Mouse (Mus musculus) lung, postnatal 0 days (tissue): ENCODE data around the gene Gm29049. TPM values are rescaled to one million over a fixed set of nuclear protein-coding genes. Genes with fewer than 3 reads are reported as not detected.
"Not testable (repeated sequence)": the region's sequence is repeated elsewhere in the genome, so short reads cannot be mapped to it uniquely, and the experiment has no call there.

ENCODE experiments used
- ATAC-seq: fragments of 200-750 bp; cut with Nextera tagmentation; 2 replicates; pipeline ENCODE4 v1.8.0; 2017; ENCODE audit warnings: moderate library complexity
- DNase-seq: peaks from one replicate; pipeline ENCODE4 v3.0.0-alpha.2; 2016; ENCODE audit warnings: low spot score
- H3K27ac ChIP-seq: fragments of 300-500 bp; sonication (generic); 2 replicates; pipeline ENCODE4 v1.5.1; 2014; ENCODE audit warnings: antibody characterized with exemption, mild to moderate bottlenecking, low read length, mixed read lengths
- H3K27me3 ChIP-seq: fragments of 300-500 bp; sonication (generic); replicated peaks from 2 replicates; pipeline ENCODE4 v1.6.1; 2014; ENCODE audit warnings: low read length, mixed read lengths; ENCODE audit not compliant: insufficient read depth
- H3K36me3 ChIP-seq: fragments of 300-500 bp; sonication (generic); 2 replicates; pipeline ENCODE4 v1.6.1; 2014; ENCODE audit warnings: low read length, mixed read lengths; ENCODE audit not compliant: insufficient read depth
- H3K4me1 ChIP-seq: fragments of 300-500 bp; sonication (generic); 2 replicates; pipeline ENCODE4 v1.6.1; 2014; ENCODE audit warnings: antibody characterized with exemption, low read depth, low read length, mixed read lengths; ENCODE audit not compliant: insufficient read depth
- H3K4me2 ChIP-seq: fragments of 300-500 bp; sonication (generic); replicated peaks from 2 replicates; pipeline ENCODE4 v1.6.1; 2014; ENCODE audit warnings: low read depth, mild to moderate bottlenecking, low read length, moderate library complexity, mixed read lengths
- H3K4me3 ChIP-seq: fragments of 300-500 bp; sonication (generic); 2 replicates; pipeline ENCODE4 v1.5.1; 2014; ENCODE audit warnings: low read depth, low read length
- H3K9ac ChIP-seq: fragments of 300-500 bp; sonication (generic); replicated peaks from 2 replicates; pipeline ENCODE4 v1.6.1; 2014; ENCODE audit warnings: low read depth, mild to moderate bottlenecking
- H3K9me3 ChIP-seq: fragments of 300-500 bp; sonication (generic); 2 replicates; pipeline ENCODE4 v1.6.1; 2016; ENCODE audit warnings: low read length, mixed read lengths
- WGBS: fragments of 180-500 bp; shearing (Covaris S2); extraction: QIAGEN DNeasy Blood & Tissue Kit; methylation state at CpG from one replicate; pipeline ENCODE4 v1.1.7; 2014; 5-methylcytosine and 5-hydroxymethylcytosine counted together
- polyA plus RNA-seq: library from polyadenylated mRNA; unstranded; fragments of >200 nt; fragmentation: Nextera tagmentation; extraction: Ambion mirVana; gene quantifications from 2 replicates; pipeline ENCODE4 v1.2.1, GENCODE M21; 2015

Gm29049 gene
- polyA plus RNA-seq, result not detected in 2 replicates

DNA sequence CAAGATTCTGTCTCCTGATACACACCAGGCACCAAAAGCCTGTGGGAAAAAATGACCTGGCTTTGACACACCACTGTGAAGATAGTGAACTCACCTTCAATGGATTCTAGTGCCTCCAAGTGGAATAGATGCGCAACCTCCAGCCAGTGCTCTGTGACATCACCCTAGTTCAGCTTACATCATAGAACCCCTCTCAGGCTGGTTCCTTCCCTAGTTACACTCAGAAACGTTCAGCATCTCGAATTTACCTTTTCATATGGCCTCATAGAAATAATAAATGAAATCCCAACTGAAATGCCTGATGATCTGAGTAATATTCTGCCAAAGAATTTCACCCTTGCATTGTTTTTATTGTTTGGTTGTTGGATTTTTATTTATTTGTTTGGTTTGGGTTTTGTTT, at the start of gene Gm29049:
TSS of gene Gm29049 (minus strand) at position 101 of the 400 bp plus-strand sequence.
- not testable (repeated sequence) for H3K4me1 ChIP-seq, H3K36me3 ChIP-seq, H3K9me3 ChIP-seq, H3K27ac ChIP-seq, H3K4me2 ChIP-seq, DNase-seq, H3K27me3 ChIP-seq, ATAC-seq, H3K4me3 ChIP-seq, H3K9ac ChIP-seq
- 20% methylated on average over 2 of the region's 3 CpGs for WGBS

Other genes with a start within 250 kb of the Gm29049 start
- gene Gm20825, start 74.3 kb upstream of the Gm29049 start, polyA plus RNA-seq, result not detected in 2 replicates